Mouse (Mus musculus): Measurements from ENCODE around the gene Timp4. TPM values are rescaled to one million over a fixed set of nuclear protein-coding genes. Genes with fewer than 3 reads are reported as not detected.

Timp4 gene
- total and polyA plus RNA-seq, 3 experiments: not detected

DNA sequence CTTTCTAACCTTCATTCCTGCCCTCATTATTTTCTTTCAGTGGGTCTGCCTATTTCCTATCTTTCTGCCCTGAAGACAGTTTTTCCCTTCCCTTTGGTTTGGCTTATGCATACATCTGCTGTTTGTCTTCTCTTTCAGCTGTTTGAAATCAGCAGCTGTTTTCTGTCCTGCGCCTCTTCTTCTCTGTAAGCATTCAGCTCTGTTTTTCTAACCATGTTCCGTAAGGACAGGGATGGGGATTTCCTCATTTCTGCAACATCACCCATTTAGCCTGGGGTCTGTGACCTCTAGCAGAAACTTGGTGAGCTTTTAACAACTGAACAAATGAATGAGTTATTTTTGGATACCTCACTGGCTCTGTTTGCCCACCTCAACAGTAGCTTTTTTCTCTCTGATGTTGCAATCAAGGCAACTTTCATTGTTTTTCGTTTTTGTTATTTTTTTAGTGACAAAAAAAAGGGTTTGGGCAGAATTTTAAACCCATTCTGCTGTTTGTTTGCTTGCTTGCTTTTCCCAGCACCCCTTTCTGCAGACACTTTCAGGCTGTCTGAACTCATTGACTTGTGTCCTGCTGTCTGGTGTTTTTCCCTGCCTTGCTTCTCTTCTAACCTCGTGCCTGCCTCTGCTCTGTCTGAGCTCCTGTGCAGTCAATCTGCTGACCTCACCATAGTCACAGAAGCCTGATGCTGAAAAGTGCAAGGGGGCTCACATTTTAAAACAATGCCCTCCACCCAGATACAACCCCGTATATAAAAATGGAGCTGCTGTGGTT is 39.7 kb downstream of the Timp4 start:
- dilution Hi-C loops (cut with MboI; ENCODE audit: extremely low pct_ligation_motif_present, extremely low pct_unique_long_range_greater_than_20kb, low sequenced_read_pairs) (no loop called here), in situ Hi-C loops (cut with MboI; ENCODE audit: low pct_ligation_motif_present, low pct_unique_long_range_greater_than_20kb, low sequenced_read_pairs) (no loop called here)
- H3K4me3 ChIP-seq (replicated peaks in 1 of 3; ENCODE audit: low read depth in 2 of 3, low read length in 2 of 3, poor library complexity in 1 of 3): no peak overlapping the region
- no peak overlapping the region for H3K9ac ChIP-seq (ENCODE audit: insufficient read depth, low read depth)
- peak; percentile 6 for DNase-seq (ENCODE audit: extremely low read depth)
- H3K27ac ChIP-seq (ENCODE audit: insufficient read depth, low read depth): no peak overlapping the region
- no peaks in the 10 kb centered on the region for H3K79me2 ChIP-seq (replicated peaks; ENCODE audit: control insufficient read depth, extremely low read depth, insufficient read depth, poor library complexity, severe bottlenecking)
- no peaks in the 10 kb centered on the region for H3K27me3 ChIP-seq (replicated peaks)
- no peaks in the 10 kb centered on the region for H3K36me3 ChIP-seq (replicated peaks in 1 of 2; ENCODE audit: control insufficient read depth in 1 of 2, insufficient read depth in 1 of 2, low read length in 1 of 2)
- TF ChIP-seq TCF12 (IDR thresholded peaks at IDR 0.05; ENCODE audit: low read depth, low read length): 0 out of 2 replicates have a peak, but pooled peaks have one; percentile 16
- TF ChIP-seq POLR2AphosphoS2 (IDR thresholded peaks at IDR 0.05; ENCODE audit: low read depth, low read length): no peak
- no peak for TF ChIP-seq MYC (IDR thresholded peaks at IDR 0.05; ENCODE audit: low read depth, low read length)
- no peak for TF ChIP-seq ZKSCAN1 (IDR thresholded peaks at IDR 0.05; ENCODE audit: borderline replicate concordance, low read depth, low read length)
- peak; percentile 47; the same call in 1 of the 2 replicates for TF ChIP-seq ETS1 (conservative IDR thresholded peaks at IDR 0.05; ENCODE audit: low read depth, low read length)
- 0 out of 2 replicates have a peak, but pooled peaks have one; percentile 30 for TF ChIP-seq MEF2A (IDR thresholded peaks at IDR 0.05; ENCODE audit: borderline replicate concordance, low read depth, low read length)
- no peak for TF ChIP-seq HCFC1 (IDR thresholded peaks at IDR 0.05; ENCODE audit: low read depth, low read length)
- no peak for TF ChIP-seq NRF1 (IDR thresholded peaks at IDR 0.05; ENCODE audit: low read depth, low read length)
- TF ChIP-seq CHD2 (IDR thresholded peaks at IDR 0.05; ENCODE audit: low read length): no peak
- TF ChIP-seq RAD21 (IDR thresholded peaks at IDR 0.05; ENCODE audit: low read depth, low read length): no peak
- peaks cover 0 to 18% of the 10 kb centered on the region in 2 experiments; a peak in 1 of 4 replicates for H3K4me1 ChIP-seq (ENCODE audit: control insufficient read depth in 1 of 2, insufficient read depth in 2 of 2)
- peaks cover 3% of the 10 kb centered on the region for H3K9me3 ChIP-seq (replicated peaks; ENCODE audit: low read length)
- H3K4me2 ChIP-seq (ENCODE audit: insufficient read depth, low read depth, poor library complexity, severe bottlenecking): peak overlapping the region; percentile 14; the same call in 1 of the 2 replicates

DNA sequence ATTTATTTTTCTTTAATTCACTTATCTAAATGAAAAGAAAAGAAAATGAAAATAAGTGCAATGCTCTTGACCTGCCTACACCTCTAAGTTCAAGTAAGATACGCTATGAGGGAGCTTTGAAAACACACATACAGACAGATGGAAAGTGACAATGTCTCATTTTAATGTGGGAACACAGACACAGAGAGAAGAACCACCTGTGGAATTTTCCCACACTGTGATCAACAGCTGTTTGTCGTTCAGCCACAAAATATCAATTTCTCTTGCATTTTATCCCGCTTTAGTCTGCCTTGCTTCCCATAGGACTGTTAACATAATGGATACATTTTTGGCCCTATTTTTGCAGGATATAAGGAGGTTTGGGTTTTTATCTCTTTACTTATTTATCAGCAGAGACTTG is 41.2 kb downstream of the Timp4 start:
- Histone ChIP-seq H3K27ac (ENCODE audit: insufficient read depth, low read depth) (no peak overlapping the region), H3K9ac (ENCODE audit: insufficient read depth, low read depth) (no peak overlapping the region), H3K27me3 (replicated peaks) (no peaks in the 10 kb centered on the region), H3K4me2 (ENCODE audit: insufficient read depth, low read depth, poor library complexity, severe bottlenecking) (no peak overlapping the region), H3K36me3 (replicated peaks in 1 of 2; ENCODE audit: control insufficient read depth in 1 of 2, insufficient read depth in 1 of 2, low read length in 1 of 2) (no peaks in the 10 kb centered on the region), H3K4me1 (ENCODE audit: control insufficient read depth in 1 of 2, insufficient read depth in 2 of 2) (peaks cover 0 to 18% of the 10 kb centered on the region in 2 experiments; a peak in 1 of 4 replicates), H3K9me3 (replicated peaks; ENCODE audit: low read length) (peaks cover 6% of the 10 kb centered on the region), H3K79me2 (replicated peaks; ENCODE audit: control insufficient read depth, extremely low read depth, insufficient read depth, poor library complexity, severe bottlenecking) (no peaks in the 10 kb centered on the region), H3K4me3 (replicated peaks in 1 of 3; ENCODE audit: low read depth in 2 of 3, low read length in 2 of 3, poor library complexity in 1 of 3) (no peak overlapping the region)
- TF ChIP-seq MAX (IDR thresholded peaks at IDR 0.05; ENCODE audit: low read length): no peak
- in situ Hi-C loops (cut with MboI; ENCODE audit: low pct_ligation_motif_present, low pct_unique_long_range_greater_than_20kb, low sequenced_read_pairs) (no loop called here), dilution Hi-C loops (cut with MboI; ENCODE audit: extremely low pct_ligation_motif_present, extremely low pct_unique_long_range_greater_than_20kb, low sequenced_read_pairs) (no loop called here)
- no peak for DNase-seq (ENCODE audit: extremely low read depth)

DNA sequence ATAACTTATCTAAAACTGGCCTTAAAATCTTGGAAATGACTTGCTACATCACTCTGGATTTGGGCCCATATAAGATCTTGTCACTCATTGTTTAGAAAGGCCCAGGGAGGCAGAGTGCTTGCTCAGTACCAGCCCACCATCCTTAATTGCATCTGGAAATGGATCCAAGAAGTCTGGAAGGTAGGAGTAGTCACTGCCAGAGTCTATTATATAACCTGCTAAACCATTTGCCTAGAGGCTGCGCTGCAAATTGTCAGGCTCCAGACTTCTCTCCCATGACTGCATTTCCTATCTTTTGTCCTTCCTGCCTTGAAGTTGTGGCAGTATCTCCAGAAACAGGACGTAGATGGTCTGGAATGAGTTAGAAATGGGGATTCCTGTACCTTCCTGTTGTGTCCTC is 41.8 kb downstream of the Timp4 start:
- no peak overlapping the region for H3K27ac ChIP-seq (ENCODE audit: insufficient read depth, low read depth)
- H3K27me3 ChIP-seq (replicated peaks): no peaks in the 10 kb centered on the region
- in situ Hi-C loops (cut with MboI; ENCODE audit: low pct_ligation_motif_present, low pct_unique_long_range_greater_than_20kb, low sequenced_read_pairs) (no loop called here), dilution Hi-C loops (cut with MboI; ENCODE audit: extremely low pct_ligation_motif_present, extremely low pct_unique_long_range_greater_than_20kb, low sequenced_read_pairs) (no loop called here)
- TF ChIP-seq CHD2 (IDR thresholded peaks at IDR 0.05; ENCODE audit: low read length) (no peak), RCOR1 (conservative IDR thresholded peaks at IDR 0.05; ENCODE audit: low read depth, low read length) (no peak), ZMIZ1 (IDR thresholded peaks at IDR 0.05; ENCODE audit: low read depth, low read length) (no peak), CHD1 (IDR thresholded peaks at IDR 0.05; ENCODE audit: low read depth, low read length) (no peak), SMC3 (IDR thresholded peaks at IDR 0.05; ENCODE audit: low read depth, low read length) (no peak), CTCF (conservative IDR thresholded peaks at IDR 0.05 in 1 of 2, IDR thresholded peaks at IDR 0.05 in 1 of 2; ENCODE audit: low read depth in 2 of 2, low read length in 2 of 2) (no peak), E2F4 (IDR thresholded peaks at IDR 0.05; ENCODE audit: insufficient replicate concordance, low read depth, low read length) (no peak), UBTF (IDR thresholded peaks at IDR 0.05; ENCODE audit: low read depth, low read length) (no peak), ZNF384 (IDR thresholded peaks at IDR 0.05; ENCODE audit: low read depth, low read length) (no peak), MAX (IDR thresholded peaks at IDR 0.05; ENCODE audit: low read length) (no peak), SIN3A (IDR thresholded peaks at IDR 0.05; ENCODE audit: low read length) (no peak)
- H3K9ac ChIP-seq (ENCODE audit: insufficient read depth, low read depth): no peak overlapping the region
- no peaks in the 10 kb centered on the region for H3K36me3 ChIP-seq (replicated peaks in 1 of 2; ENCODE audit: control insufficient read depth in 1 of 2, insufficient read depth in 1 of 2, low read length in 1 of 2)
- no peak for DNase-seq (ENCODE audit: extremely low read depth)
- no peaks in the 10 kb centered on the region for H3K79me2 ChIP-seq (replicated peaks; ENCODE audit: control insufficient read depth, extremely low read depth, insufficient read depth, poor library complexity, severe bottlenecking)
- H3K9me3 ChIP-seq (replicated peaks; ENCODE audit: low read length): peaks cover 6% of the 10 kb centered on the region
- peaks cover 0 to 18% of the 10 kb centered on the region in 2 experiments; a peak in 1 of 4 replicates for H3K4me1 ChIP-seq (ENCODE audit: control insufficient read depth in 1 of 2, insufficient read depth in 2 of 2)
- H3K4me3 ChIP-seq (replicated peaks in 1 of 3; ENCODE audit: low read depth in 2 of 3, low read length in 2 of 3, poor library complexity in 1 of 3): no peak overlapping the region
- no peak overlapping the region for H3K4me2 ChIP-seq (ENCODE audit: insufficient read depth, low read depth, poor library complexity, severe bottlenecking)

All from CH12.LX (cell line).